Mouse (Mus musculus) cerebellum, adult 2 months (tissue): ENCODE measurements at regions not wholly inside any gene's neighbourhood (a gene's known extent, or its start where the extent isn't known, plus 50 kb on each side); places are given as distances from the start of the nearest gene placed in this dataset.

Experiments used
- DNase-seq, 2 experiments: peaks; one replicate each; pipeline ENCODE4 v3.0.0; 2021
- H3K27ac ChIP-seq: fragments of 200-500 bp; 2 replicates; pipeline ENCODE4 v1.5.1; 2012; ENCODE audit warnings: low read length, control low read depth, inconsistent platforms; ENCODE audit not compliant: insufficient read depth
- H3K27me3 ChIP-seq: fragments of 200-500 bp; 2 replicates; pipeline ENCODE4 v1.6.1; 2012; ENCODE audit warnings: inconsistent platforms, mild to moderate bottlenecking, low read length, moderate library complexity; ENCODE audit not compliant: control insufficient read depth, insufficient read depth
- H3K4me1 ChIP-seq: fragments of 200-500 bp; 2 replicates; pipeline ENCODE4 v1.6.1; 2011; ENCODE audit warnings: low read length; ENCODE audit not compliant: control insufficient read depth, insufficient read depth
- H3K4me3 ChIP-seq: fragments of 200-500 bp; replicated peaks from 2 replicates; pipeline ENCODE3; 2011; ENCODE audit warnings: mild to moderate bottlenecking, low read depth, low read length, control low read depth; ENCODE audit not compliant: insufficient read depth
- CTCF ChIP-seq: fragments of 200-500 bp; IDR thresholded peaks from 2 replicates; pipeline ENCODE4 v1.5.1; 2011; ENCODE audit warnings: low read depth, mild to moderate bottlenecking, control low read depth, low read length, moderate library complexity, borderline replicate concordance; ENCODE audit not compliant: insufficient read depth
- POLR2A ChIP-seq: fragments of 200-500 bp; IDR thresholded peaks from 2 replicates; pipeline ENCODE4 v1.6.1; 2011; ENCODE audit warnings: low read length, control low read depth, borderline replicate concordance; ENCODE audit not compliant: insufficient read depth
- WGBS: fragments of 180-500 bp; shearing (Covaris S2); methylation state at CpG from one replicate; pipeline ENCODE4 v1.1.7; 2018; 5-methylcytosine and 5-hydroxymethylcytosine counted together

- H3K4me3 ChIP-seq: no peak overlapping the region
- WGBS: over 99% methylated on average over 2 of the region's 2 CpGs
- H3K27me3 ChIP-seq: no peaks in the 10 kb centered on the region
- no peak overlapping the region for H3K27ac ChIP-seq
- no peak for DNase-seq
- H3K4me1 ChIP-seq: no peaks in the 10 kb centered on the region
- no peak for TF ChIP-seq CTCF
- TF ChIP-seq POLR2A: no peak
Observed at GRCm38 (mm10) chr7:70735591-70735990, 369.1 kb upstream of the Nr2f2 start.

GRCm38 (mm10) chr7:70733501-70733900 is 367.0 kb upstream of the Nr2f2 start:
- H3K4me1 ChIP-seq: no peaks in the 10 kb centered on the region
- no peak for TF ChIP-seq CTCF
- TF ChIP-seq POLR2A: no peak
- H3K27me3 ChIP-seq: no peaks in the 10 kb centered on the region
- no peak overlapping the region for H3K4me3 ChIP-seq
- H3K27ac ChIP-seq: no peak overlapping the region
- no peak for DNase-seq

DNA sequence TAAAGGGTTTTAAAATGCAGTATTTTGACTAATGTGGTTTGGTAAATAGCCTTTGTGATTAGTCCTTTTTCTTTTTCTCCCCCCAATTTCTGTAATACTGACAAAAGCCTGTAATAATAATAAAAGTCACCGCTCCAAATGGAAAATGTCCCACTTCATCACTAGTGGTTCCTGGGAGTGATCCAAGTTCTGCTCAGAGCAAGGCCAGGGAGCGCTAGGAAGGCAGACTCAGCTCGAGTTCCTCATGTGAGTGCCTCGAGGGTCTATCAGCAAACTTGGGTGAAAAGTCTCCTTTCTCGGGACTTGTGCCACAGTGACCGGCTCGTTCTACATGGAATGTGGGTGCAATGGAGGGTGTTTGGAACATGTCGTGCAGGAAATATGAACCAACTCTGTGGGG is 363.4 kb upstream of the Nr2f2 start:
- Histone ChIP-seq H3K27ac (no peak overlapping the region), H3K4me1 (no peaks in the 10 kb centered on the region), H3K27me3 (no peaks in the 10 kb centered on the region), H3K4me3 (no peak overlapping the region)
- no peak for DNase-seq
- TF ChIP-seq CTCF (no peak), POLR2A (no peak)
- WGBS: 81% methylated on average over 8 of the region's 8 CpGs

- DNase-seq: peak; percentile 14
- Histone ChIP-seq H3K27me3 (no peaks in the 10 kb centered on the region), H3K27ac (no peak overlapping the region), H3K4me1 (peaks cover 9% of the 10 kb centered on the region), H3K4me3 (peak overlapping the region; percentile 6)
- no peak for TF ChIP-seq POLR2A
- TF ChIP-seq CTCF: no peak
- 23% methylated on average over 18 of the region's 18 CpGs for WGBS
Observed at GRCm38 (mm10) chr7:70718149-70718765, 351.7 kb upstream of the Nr2f2 start.

- no peak overlapping the region for H3K27ac ChIP-seq
- 83% methylated on average over 3 of the region's 3 CpGs for WGBS
- TF ChIP-seq CTCF (no peak), POLR2A (no peak)
- H3K4me3 ChIP-seq: no peak overlapping the region
- H3K4me1 ChIP-seq: peaks cover 9% of the 10 kb centered on the region
- no peak for DNase-seq
- H3K27me3 ChIP-seq: no peaks in the 10 kb centered on the region
Observed at GRCm38 (mm10) chr7:70717608-70718007, 351.1 kb upstream of the Nr2f2 start.

DNA sequence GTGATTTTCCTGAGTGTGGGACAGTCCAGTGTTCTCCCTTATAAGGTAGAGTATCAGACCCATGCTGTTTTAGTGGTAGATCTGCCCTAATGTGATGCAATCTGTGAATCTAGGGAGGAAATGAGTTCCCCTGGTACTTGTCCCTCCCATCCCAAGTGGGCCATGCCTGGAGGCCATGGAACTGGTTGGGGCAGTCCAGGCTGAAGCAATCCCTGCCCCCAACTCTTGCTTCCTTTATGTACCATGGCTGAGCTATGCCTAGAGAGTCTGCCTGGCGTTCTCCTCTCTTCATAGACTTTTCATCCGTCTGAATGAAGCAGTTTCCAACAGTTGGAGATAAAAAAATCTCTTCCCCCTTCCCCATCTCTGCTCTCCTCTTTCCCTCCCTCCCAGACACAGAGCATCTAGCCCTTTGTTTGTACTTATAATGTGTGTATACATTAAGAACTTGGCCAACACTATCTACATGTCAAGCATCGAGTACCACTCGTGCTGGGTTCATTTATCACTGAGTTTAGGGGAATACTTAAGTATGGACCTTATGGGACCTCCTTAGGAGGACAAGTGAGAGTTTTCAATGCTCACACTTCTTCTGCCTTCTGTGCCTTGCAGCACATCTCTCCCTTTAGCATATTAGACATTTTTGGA is 350.4 kb upstream of the Nr2f2 start:
- TF ChIP-seq CTCF (no peak), POLR2A (no peak)
- WGBS: 95% methylated on average over 4 of the region's 4 CpGs
- Histone ChIP-seq H3K4me1 (peaks cover 9% of the 10 kb centered on the region), H3K27me3 (no peaks in the 10 kb centered on the region), H3K4me3 (no peak overlapping the region), H3K27ac (no peak overlapping the region)
- DNase-seq: no peak

DNA sequence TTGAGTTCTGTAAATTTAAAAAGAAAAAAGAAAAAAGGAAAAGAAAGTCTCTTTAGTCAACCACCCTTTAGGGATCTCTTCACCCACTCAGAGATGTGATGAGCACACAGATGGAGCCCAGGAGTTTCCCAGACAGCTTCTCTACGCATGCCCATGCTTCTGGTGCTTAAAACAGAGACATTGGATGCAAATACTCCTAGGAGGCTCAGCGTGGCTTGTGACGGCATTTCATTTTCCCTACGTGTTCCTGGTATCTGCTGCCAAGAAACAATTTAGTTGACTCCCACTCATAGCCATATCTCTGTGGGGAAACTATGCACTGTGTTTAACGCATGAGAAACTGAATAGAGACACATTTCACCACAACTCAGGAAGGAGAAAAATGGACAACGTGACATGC is 345.6 kb upstream of the Nr2f2 start:
- WGBS: 32% methylated on average over 6 of the region's 6 CpGs
- H3K27ac ChIP-seq: no peak overlapping the region
- TF ChIP-seq POLR2A (no peak), CTCF (no peak)
- no peaks in the 10 kb centered on the region for H3K27me3 ChIP-seq
- no peak overlapping the region for H3K4me3 ChIP-seq
- no peak for DNase-seq
- H3K4me1 ChIP-seq: no peaks in the 10 kb centered on the region

DNA sequence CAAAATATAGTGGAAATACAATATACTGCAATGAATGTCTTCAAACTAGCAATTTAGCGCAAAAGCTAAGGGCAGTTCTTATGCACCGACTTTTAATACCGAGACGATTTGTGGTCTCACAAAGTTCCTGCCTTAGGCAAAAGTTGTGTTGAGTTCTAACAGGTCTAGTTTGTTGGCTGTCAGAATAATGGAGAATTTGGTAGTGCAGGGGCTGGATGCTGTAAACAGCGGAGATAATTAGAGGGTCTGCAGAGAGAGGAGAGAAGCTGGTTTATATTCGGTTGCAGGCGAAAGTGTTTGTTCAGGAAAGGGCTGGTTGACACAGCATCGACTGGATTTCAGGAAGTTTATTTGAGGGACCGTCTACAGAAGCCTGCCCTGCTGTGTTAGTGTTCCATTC is 339.7 kb upstream of the Nr2f2 start:
- Histone ChIP-seq H3K27me3 (no peaks in the 10 kb centered on the region), H3K4me3 (no peak overlapping the region), H3K27ac (no peak overlapping the region), H3K4me1 (no peaks in the 10 kb centered on the region)
- no peak for DNase-seq
- 92% methylated on average over 9 of the region's 9 CpGs for WGBS
- no peak for TF ChIP-seq POLR2A
- no peak for TF ChIP-seq CTCF
